Comparison of ENCODE assay signal across 8 mouse cellular contexts in the genomic region with DNA sequence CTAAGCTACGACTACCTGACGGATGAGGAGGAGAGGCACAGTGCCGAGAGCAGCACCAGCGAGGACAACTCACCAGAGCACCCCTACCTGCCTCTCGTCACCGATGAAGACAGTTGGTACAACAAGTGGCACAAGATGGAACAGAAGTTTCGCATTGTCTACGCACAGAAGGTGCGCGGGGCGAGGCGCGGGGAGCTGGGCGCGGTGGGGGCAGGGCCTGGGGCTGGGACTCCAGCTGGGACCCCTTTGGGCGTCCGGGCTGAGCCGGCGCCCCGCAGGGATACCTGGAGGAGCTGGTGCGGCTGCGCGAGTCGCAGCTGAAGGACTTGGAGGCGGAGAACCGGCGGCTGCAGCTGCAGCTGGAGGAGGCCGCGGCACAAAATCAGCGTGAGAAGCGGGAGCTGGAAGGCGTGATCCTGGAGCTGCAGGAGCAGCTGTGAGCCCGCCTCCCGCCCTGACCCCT. TPM values are rescaled to one million over a fixed set of nuclear protein-coding genes. Genes with fewer than 3 reads are reported as not detected.
A peak's percentile ranks its signal among the peaks of the same experiment; 100 is the strongest.
DNase-seq lines count a peak whose midpoint lies in the region; ATAC-seq and TF ChIP-seq lines count a peak whose summit lies in the region.

No protein-coding gene starts in this region.

- no peak for TF ChIP-seq CTCF in hindbrain, postnatal 0 days (IDR thresholded peaks at IDR 0.05; ENCODE audit: low read depth)
- no peak for TF ChIP-seq CTCF in testis, adult 2 months (IDR thresholded peaks at IDR 0.05; ENCODE audit: control insufficient read depth, insufficient read depth, insufficient replicate concordance, low read depth, low read length)

- no peak for ATAC-seq in hindbrain, postnatal 0 days
- no peak for ATAC-seq in embryonic facial prominence, embryonic 13.5 days (ENCODE audit: insufficient number of reproducible peaks, insufficient read depth, low FRiP score, low TSS enrichment, low read depth)
- no peak for ATAC-seq in limb, embryonic 14.5 days (ENCODE audit: low FRiP score, low read depth)
- ATAC-seq in activated CD4-positive, CD25-positive, alpha-beta regulatory T cell, adult 4 months: no peak

- peak overlapping the region; percentile 38 for H3K4me3 ChIP-seq in hindbrain, embryonic 10.5 days
- H3K4me3 ChIP-seq in hindbrain, postnatal 0 days (ENCODE audit: low read length): no peak overlapping the region
- H3K4me3 ChIP-seq in embryonic facial prominence, embryonic 13.5 days: peak overlapping the region; percentile 41
- peak overlapping the region; percentile 26 for H3K4me3 ChIP-seq in limb, embryonic 14.5 days (replicated peaks; ENCODE audit: low read length)
- peak overlapping the region; percentile 84 for H3K4me3 ChIP-seq in testis, adult 2 months (ENCODE audit: control insufficient read depth, low read depth, low read length)

- peaks cover 67% of the 10 kb centered on the region for H3K4me1 ChIP-seq in hindbrain, embryonic 10.5 days (replicated peaks)
- peaks cover 19% of the 10 kb centered on the region for H3K4me1 ChIP-seq in hindbrain, postnatal 0 days (ENCODE audit: insufficient read depth, low read length)
- peaks cover 30% of the 10 kb centered on the region for H3K4me1 ChIP-seq in embryonic facial prominence, embryonic 13.5 days
- H3K4me1 ChIP-seq in limb, embryonic 14.5 days (ENCODE audit: control insufficient read depth, insufficient read depth, low read length): peaks cover 4% of the 10 kb centered on the region; the same call in 1 of the 2 replicates
- H3K4me1 ChIP-seq in testis, adult 2 months (ENCODE audit: control insufficient read depth, insufficient read depth, low read length): peaks cover 17% of the 10 kb centered on the region

- 0 out of 2 replicates have a peak overlapping the region, but pooled peaks have one; percentile 24 for H3K27ac ChIP-seq in hindbrain, embryonic 10.5 days
- no peak overlapping the region for H3K27ac ChIP-seq in hindbrain, postnatal 0 days
- no peak overlapping the region for H3K27ac ChIP-seq in embryonic facial prominence, embryonic 13.5 days
- no peak overlapping the region for H3K27ac ChIP-seq in limb, embryonic 14.5 days (replicated peaks; ENCODE audit: low read depth, low read length)
- peak overlapping the region; percentile 29; the same call in 1 of the 2 replicates for H3K27ac ChIP-seq in testis, adult 2 months (ENCODE audit: control insufficient read depth, insufficient read depth, low read depth, low read length)

- peaks cover 57% of the 10 kb centered on the region for H3K36me3 ChIP-seq in hindbrain, embryonic 10.5 days
- peaks cover 48% of the 10 kb centered on the region for H3K36me3 ChIP-seq in hindbrain, postnatal 0 days (ENCODE audit: insufficient read depth, low read length)
- peaks cover 30% of the 10 kb centered on the region for H3K36me3 ChIP-seq in embryonic facial prominence, embryonic 13.5 days
- peaks cover 27% of the 10 kb centered on the region for H3K36me3 ChIP-seq in limb, embryonic 14.5 days (ENCODE audit: control insufficient read depth, insufficient read depth, low read length)
- no peaks in the 10 kb centered on the region; the same call in 1 of the 2 replicates for H3K36me3 ChIP-seq in testis, adult 2 months (ENCODE audit: control insufficient read depth, insufficient read depth, low read length)

- no peak for TF ChIP-seq POLR2A in limb, embryonic 14.5 days (IDR thresholded peaks at IDR 0.05; ENCODE audit: borderline replicate concordance, extremely low read depth, insufficient read depth, insufficient read length)
- TF ChIP-seq POLR2A in testis, adult 2 months (IDR thresholded peaks at IDR 0.05; ENCODE audit: control insufficient read depth, low read depth, low read length): peak; percentile 78

- peaks cover 75% of the 10 kb centered on the region for H3K27me3 ChIP-seq in hindbrain, embryonic 10.5 days (ENCODE audit: insufficient read depth, poor library complexity, severe bottlenecking)
- no peaks in the 10 kb centered on the region for H3K27me3 ChIP-seq in hindbrain, postnatal 0 days (ENCODE audit: insufficient read depth, low read length)
- peaks cover 77% of the 10 kb centered on the region for H3K27me3 ChIP-seq in embryonic facial prominence, embryonic 13.5 days
- H3K27me3 ChIP-seq in limb, embryonic 14.5 days (ENCODE audit: control insufficient read depth, insufficient read depth, low read length): peaks cover 45% of the 10 kb centered on the region
- no peaks in the 10 kb centered on the region for H3K27me3 ChIP-seq in testis, adult 2 months (ENCODE audit: control insufficient read depth, insufficient read depth, low read length)

- H3K9ac ChIP-seq in hindbrain, postnatal 0 days (replicated peaks; ENCODE audit: low read length): no peak overlapping the region
- peak overlapping the region; percentile 67 for H3K9ac ChIP-seq in embryonic facial prominence, embryonic 13.5 days
- peak overlapping the region; percentile 43 for H3K9ac ChIP-seq in limb, embryonic 14.5 days (ENCODE audit: low read depth, low read length, severe bottlenecking)

- 3% methylated on average over 34 of the region's 34 CpGs for WGBS in hindbrain, embryonic 10.5 days
- 9% methylated on average over 34 of the region's 34 CpGs for whole genome bisulfite sequencing in hindbrain, postnatal 0 days
- under 1% methylated on average over 34 of the region's 34 CpGs for WGBS in embryonic facial prominence, embryonic 13.5 days
- under 1% methylated on average over 28 of the region's 34 CpGs for WGBS in limb, embryonic 14.5 days

- H3K4me2 ChIP-seq in hindbrain, postnatal 0 days (ENCODE audit: low read depth, low read length): no peak overlapping the region
- peak overlapping the region; percentile 69 for H3K4me2 ChIP-seq in embryonic facial prominence, embryonic 13.5 days
- H3K4me2 ChIP-seq in limb, embryonic 14.5 days (replicated peaks; ENCODE audit: low read depth, low read length, severe bottlenecking): peak overlapping the region; percentile 47

- H3K9me3 ChIP-seq in hindbrain, embryonic 10.5 days: no peaks in the 10 kb centered on the region
- H3K9me3 ChIP-seq in hindbrain, postnatal 0 days (ENCODE audit: low read length): no peaks in the 10 kb centered on the region
- no peaks in the 10 kb centered on the region for H3K9me3 ChIP-seq in embryonic facial prominence, embryonic 13.5 days
- H3K9me3 ChIP-seq in limb, embryonic 14.5 days (ENCODE audit: control insufficient read depth, low read length): no peaks in the 10 kb centered on the region

- DNase-seq in hindbrain, embryonic 10.5 days (ENCODE audit: low spot score): no peak
- DNase-seq in hindbrain, postnatal 0 days (ENCODE audit: low spot score): no peak
- peak; percentile 73 for DNase-seq in brain, adult 2 months (ENCODE audit: low read depth, low spot score)
- DNase-seq in limb, embryonic 14.5 days (ENCODE audit: low spot score): no peak
- DNase-seq in urinary bladder, adult 2 months (ENCODE audit: low spot score): no peak

RNA-seq across cellular contexts. Expression of gene Rundc3a, which starts 6.4 kb away (rescaled TPM):
- 23.5 and 57.0 TPM in 2 replicates for polyA plus RNA-seq in hindbrain, embryonic 10.5 days (2016; fragmentation: Nextera tagmentation; extraction: Ambion mirVana)
- total RNA-seq in hindbrain, postnatal 0 days (2014; rRNA removed): 310 and 349 TPM in 2 replicates
- polyA plus RNA-seq in hindbrain, postnatal 0 days (2015; fragmentation: Nextera tagmentation; extraction: Ambion mirVana): 114 and 125 TPM in 2 replicates
- 3.6 and 5.2 TPM in 2 replicates for polyA plus RNA-seq in embryonic facial prominence, embryonic 13.5 days (2015; fragmentation: Nextera tagmentation; extraction: Ambion mirVana)
- 2.9 and 3.2 TPM in 2 replicates for polyA plus RNA-seq in limb, embryonic 14.5 days (2012; rRNA removed)
- polyA plus RNA-seq in limb, embryonic 14.5 days (2014; fragmentation: Nextera tagmentation; extraction: Ambion mirVana): 1.0 and 1.1 TPM in 2 replicates
- polyA plus RNA-seq in testis, adult 2 months (2012; rRNA removed): 53.7 and 55.6 TPM in 2 replicates
- polyA plus RNA-seq in urinary bladder, adult 2 months (2012; rRNA removed): 1.4 and 2.9 TPM in 2 replicates
- 1 to 10 TPM; 2.4 TPM for polyA plus RNA-seq in activated CD4-positive, CD25-positive, alpha-beta regulatory T cell, adult 4 months (2017; shearing (Covaris generic))

RNA-seq across cellular contexts. Expression of gene Slc25a39, which starts 8.1 kb away (rescaled TPM):
- polyA plus RNA-seq in hindbrain, embryonic 10.5 days (2016; fragmentation: Nextera tagmentation; extraction: Ambion mirVana): 236 TPM in 2 replicates
- 169 and 194 TPM in 2 replicates for total RNA-seq in hindbrain, postnatal 0 days (2014; rRNA removed)
- polyA plus RNA-seq in hindbrain, postnatal 0 days (2015; fragmentation: Nextera tagmentation; extraction: Ambion mirVana): 165 and 176 TPM in 2 replicates
- polyA plus RNA-seq in embryonic facial prominence, embryonic 13.5 days (2015; fragmentation: Nextera tagmentation; extraction: Ambion mirVana): 191 and 195 TPM in 2 replicates
- polyA plus RNA-seq in limb, embryonic 14.5 days (2012; rRNA removed): 120 and 181 TPM in 2 replicates
- polyA plus RNA-seq in limb, embryonic 14.5 days (2014; fragmentation: Nextera tagmentation; extraction: Ambion mirVana): 179 and 195 TPM in 2 replicates
- 1,405 and 1,456 TPM in 2 replicates for polyA plus RNA-seq in testis, adult 2 months (2012; rRNA removed)
- polyA plus RNA-seq in urinary bladder, adult 2 months (2012; rRNA removed): 80.3 and 88.2 TPM in 2 replicates
- 10 to 100 TPM; 50.9 to 65.4 TPM for polyA plus RNA-seq in activated CD4-positive, CD25-positive, alpha-beta regulatory T cell, adult 4 months (2017; shearing (Covaris generic))

RNA-seq across cellular contexts. Expression of gene Grn, which starts 30.5 kb away (rescaled TPM):
- 76.8 and 88.9 TPM in 2 replicates for polyA plus RNA-seq in hindbrain, embryonic 10.5 days (2016; fragmentation: Nextera tagmentation; extraction: Ambion mirVana)
- total RNA-seq in hindbrain, postnatal 0 days (2014; rRNA removed): 85.6 and 98.5 TPM in 2 replicates
- 98.4 and 104 TPM in 2 replicates for polyA plus RNA-seq in hindbrain, postnatal 0 days (2015; fragmentation: Nextera tagmentation; extraction: Ambion mirVana)
- polyA plus RNA-seq in embryonic facial prominence, embryonic 13.5 days (2015; fragmentation: Nextera tagmentation; extraction: Ambion mirVana): 124 and 126 TPM in 2 replicates
- 120 and 135 TPM in 2 replicates for polyA plus RNA-seq in limb, embryonic 14.5 days (2012; rRNA removed)
- polyA plus RNA-seq in limb, embryonic 14.5 days (2014; fragmentation: Nextera tagmentation; extraction: Ambion mirVana): 118 and 133 TPM in 2 replicates
- polyA plus RNA-seq in testis, adult 2 months (2012; rRNA removed): 21.1 TPM in 2 replicates
- polyA plus RNA-seq in urinary bladder, adult 2 months (2012; rRNA removed): 190 and 251 TPM in 2 replicates
- polyA plus RNA-seq in activated CD4-positive, CD25-positive, alpha-beta regulatory T cell, adult 4 months (2017; shearing (Covaris generic)): 10 to 100 TPM; 23.7 to 30.3 TPM

RNA-seq across cellular contexts. Expression of gene Slc4a1, which starts 33.6 kb away (rescaled TPM):
- polyA plus RNA-seq in hindbrain, embryonic 10.5 days (2016; fragmentation: Nextera tagmentation; extraction: Ambion mirVana): 35.8 and 38.0 TPM in 2 replicates
- 0.22 and 0.84 TPM in 2 replicates for total RNA-seq in hindbrain, postnatal 0 days (2014; rRNA removed)
- polyA plus RNA-seq in hindbrain, postnatal 0 days (2015; fragmentation: Nextera tagmentation; extraction: Ambion mirVana): 0.48 and 0.54 TPM in 2 replicates
- polyA plus RNA-seq in embryonic facial prominence, embryonic 13.5 days (2015; fragmentation: Nextera tagmentation; extraction: Ambion mirVana): 6.3 and 16.6 TPM in 2 replicates
- 3.5 and 4.3 TPM in 2 replicates for polyA plus RNA-seq in limb, embryonic 14.5 days (2012; rRNA removed)
- polyA plus RNA-seq in limb, embryonic 14.5 days (2014; fragmentation: Nextera tagmentation; extraction: Ambion mirVana): 2.8 and 6.6 TPM in 2 replicates
- not detected in 2 replicates for polyA plus RNA-seq in testis, adult 2 months (2012; rRNA removed)
- polyA plus RNA-seq in urinary bladder, adult 2 months (2012; rRNA removed): 0.01 TPM in 1 of 2 replicates, not detected in the other
- 1 to 10 TPM in 1 of 2 experiments, not detected in 1; 2.9 TPM for polyA plus RNA-seq in activated CD4-positive, CD25-positive, alpha-beta regulatory T cell, adult 4 months (2017; shearing (Covaris generic))

RNA-seq across cellular contexts. Expression of gene Fam171a2, which starts 47.8 kb away (rescaled TPM):
- polyA plus RNA-seq in hindbrain, embryonic 10.5 days (2016; fragmentation: Nextera tagmentation; extraction: Ambion mirVana): 5.2 and 8.3 TPM in 2 replicates
- total RNA-seq in hindbrain, postnatal 0 days (2014; rRNA removed): 546 and 699 TPM in 2 replicates
- 20.6 and 21.0 TPM in 2 replicates for polyA plus RNA-seq in hindbrain, postnatal 0 days (2015; fragmentation: Nextera tagmentation; extraction: Ambion mirVana)
- polyA plus RNA-seq in embryonic facial prominence, embryonic 13.5 days (2015; fragmentation: Nextera tagmentation; extraction: Ambion mirVana): 8.1 and 8.2 TPM in 2 replicates
- polyA plus RNA-seq in limb, embryonic 14.5 days (2012; rRNA removed): 56.8 and 85.1 TPM in 2 replicates
- 8.9 and 10.0 TPM in 2 replicates for polyA plus RNA-seq in limb, embryonic 14.5 days (2014; fragmentation: Nextera tagmentation; extraction: Ambion mirVana)
- polyA plus RNA-seq in testis, adult 2 months (2012; rRNA removed): 0.88 and 1.2 TPM in 2 replicates
- polyA plus RNA-seq in urinary bladder, adult 2 months (2012; rRNA removed): 6.9 and 10.4 TPM in 2 replicates
- not detected for polyA plus RNA-seq in activated CD4-positive, CD25-positive, alpha-beta regulatory T cell, adult 4 months (2017; shearing (Covaris generic))

Comparison
In these comparisons a context has a peak if more than half of its experiments do, and no peak if none do; other contexts are left out.
1. H3K27ac ChIP-seq: peak in hindbrain, embryonic 10.5 days (single experiment) and testis, adult 2 months (single experiment); none in hindbrain, postnatal 0 days (single experiment), embryonic facial prominence, embryonic 13.5 days (single experiment) and limb, embryonic 14.5 days (single experiment).